Mouse (Mus musculus): ENCODE data around the gene Metrn. TPM values are rescaled to one million over a fixed set of nuclear protein-coding genes. Genes with fewer than 3 reads are reported as not detected.

Metrn gene
- total and polyA plus RNA-seq, 3 experiments: 16.9 to 50.1 (median 23.7) TPM

DNA sequence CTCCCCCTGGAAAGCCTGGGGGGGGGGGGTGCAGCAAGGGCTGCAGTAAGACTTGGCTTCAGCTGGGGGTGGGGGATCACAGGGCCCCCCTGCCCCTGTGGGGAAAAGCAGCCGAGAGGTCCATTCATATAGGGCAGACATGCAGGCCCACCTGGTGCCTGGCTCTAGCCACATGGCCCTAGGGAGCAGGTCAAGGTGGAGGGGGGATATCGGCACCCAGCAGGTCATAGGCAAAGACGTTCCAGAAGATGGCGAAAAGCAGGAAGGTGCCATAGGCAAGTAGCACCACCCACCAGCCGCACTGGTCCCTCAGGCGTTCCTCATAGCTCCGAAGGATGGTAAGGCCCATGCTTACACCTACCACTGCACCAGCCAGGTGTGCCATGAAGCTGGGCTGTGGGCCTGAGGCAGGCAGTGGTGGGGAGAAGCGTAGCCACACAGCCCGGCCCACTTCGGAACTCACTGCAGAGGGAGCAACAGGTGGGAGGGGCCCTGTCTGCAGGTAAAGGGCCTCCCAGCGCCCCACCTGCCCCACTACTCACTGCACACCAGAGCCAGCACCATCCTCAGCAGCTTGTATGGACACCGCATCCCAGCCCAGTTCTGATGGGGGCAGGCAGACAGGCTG lies 37.8 kb upstream of the Metrn start:
- Histone ChIP-seq H3K27ac (ENCODE audit: insufficient read depth, low read depth) (no peak overlapping the region), H3K27me3 (replicated peaks) (no peaks in the 10 kb centered on the region), H3K36me3 (replicated peaks in 1 of 2; ENCODE audit: control insufficient read depth in 1 of 2, insufficient read depth in 1 of 2, low read length in 1 of 2) (peaks cover 62 to 76% of the 10 kb centered on the region in 2 experiments), H3K9ac (ENCODE audit: insufficient read depth, low read depth) (no peak overlapping the region), H3K4me1 (ENCODE audit: control insufficient read depth in 1 of 2, insufficient read depth in 2 of 2) (peaks cover 16 to 37% of the 10 kb centered on the region in 2 experiments), H3K4me2 (ENCODE audit: insufficient read depth, low read depth, poor library complexity, severe bottlenecking) (0 out of 2 replicates have a peak overlapping the region, but pooled peaks have one; percentile 33), H3K4me3 (replicated peaks in 1 of 3; ENCODE audit: low read depth in 2 of 3, low read length in 2 of 3, poor library complexity in 1 of 3) (no peak overlapping the region), H3K9me3 (replicated peaks; ENCODE audit: low read length) (no peaks in the 10 kb centered on the region), H3K79me2 (replicated peaks; ENCODE audit: control insufficient read depth, extremely low read depth, insufficient read depth, poor library complexity, severe bottlenecking) (peaks cover 14% of the 10 kb centered on the region)
- in situ Hi-C loops (cut with MboI; ENCODE audit: low pct_ligation_motif_present, low pct_unique_long_range_greater_than_20kb, low sequenced_read_pairs): no loop called here
- dilution Hi-C loops (cut with MboI; ENCODE audit: extremely low pct_ligation_motif_present, extremely low pct_unique_long_range_greater_than_20kb, low sequenced_read_pairs): no loop called here
- DNase-seq (ENCODE audit: extremely low read depth): no peak
- TF ChIP-seq EP300 (IDR thresholded peaks at IDR 0.05; ENCODE audit: low read length): no peak

DNA sequence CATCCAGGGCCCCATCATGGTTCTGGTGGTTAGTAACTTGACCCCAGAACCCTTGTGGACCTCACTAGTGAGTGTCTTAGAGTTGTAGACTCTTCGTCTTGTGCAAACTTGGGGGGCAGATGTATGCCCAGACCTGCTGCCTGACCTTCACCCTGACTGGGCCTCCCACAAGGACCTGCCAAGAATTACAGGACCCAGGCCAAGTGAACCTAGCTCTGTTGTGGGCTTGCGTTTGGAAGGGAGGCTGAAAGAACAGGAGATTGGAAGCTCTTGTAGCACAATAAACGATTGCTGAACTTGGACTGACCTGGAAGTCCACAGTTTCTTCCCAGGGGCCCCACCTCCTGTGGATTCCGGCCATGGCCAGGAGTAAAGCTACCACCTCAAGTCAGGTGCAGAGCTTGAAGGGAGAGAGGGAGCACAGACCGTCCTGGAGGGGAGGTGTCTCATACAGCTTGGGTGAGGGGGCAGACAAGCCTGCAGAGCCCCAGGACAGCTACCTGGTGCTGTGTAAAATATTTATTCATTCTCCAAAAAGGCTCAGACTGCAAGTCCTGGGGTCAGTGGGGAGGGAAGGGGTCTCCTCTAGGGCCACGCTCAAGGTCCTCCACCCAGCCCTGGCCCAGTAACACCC lies 37.1 kb upstream of the Metrn start:
- H3K27ac ChIP-seq (ENCODE audit: insufficient read depth, low read depth): no peak overlapping the region
- H3K9ac ChIP-seq (ENCODE audit: insufficient read depth, low read depth): peak overlapping the region; percentile 84; the same call in 1 of the 2 replicates
- peak overlapping the region; percentile 69 to 81 (median 71) for H3K4me3 ChIP-seq (replicated peaks in 1 of 3; ENCODE audit: low read depth in 2 of 3, low read length in 2 of 3, poor library complexity in 1 of 3)
- H3K4me1 ChIP-seq (ENCODE audit: control insufficient read depth in 1 of 2, insufficient read depth in 2 of 2): peaks cover 16 to 40% of the 10 kb centered on the region in 2 experiments
- H3K9me3 ChIP-seq (replicated peaks; ENCODE audit: low read length): no peaks in the 10 kb centered on the region
- in situ Hi-C loops (cut with MboI; ENCODE audit: low pct_ligation_motif_present, low pct_unique_long_range_greater_than_20kb, low sequenced_read_pairs) (no loop called here), dilution Hi-C loops (cut with MboI; ENCODE audit: extremely low pct_ligation_motif_present, extremely low pct_unique_long_range_greater_than_20kb, low sequenced_read_pairs) (no loop called here)
- peak overlapping the region; percentile 33 for H3K4me2 ChIP-seq (ENCODE audit: insufficient read depth, low read depth, poor library complexity, severe bottlenecking)
- no peaks in the 10 kb centered on the region for H3K27me3 ChIP-seq (replicated peaks)
- H3K79me2 ChIP-seq (replicated peaks; ENCODE audit: control insufficient read depth, extremely low read depth, insufficient read depth, poor library complexity, severe bottlenecking): peaks cover 14% of the 10 kb centered on the region
- H3K36me3 ChIP-seq (replicated peaks in 1 of 2; ENCODE audit: control insufficient read depth in 1 of 2, insufficient read depth in 1 of 2, low read length in 1 of 2): peaks cover 56 to 76% of the 10 kb centered on the region in 2 experiments
- TF ChIP-seq JUN (IDR thresholded peaks at IDR 0.05; ENCODE audit: insufficient read depth, low read depth, low read length) (no peak), NRF1 (IDR thresholded peaks at IDR 0.05; ENCODE audit: low read depth, low read length) (no peak), JUND (conservative IDR thresholded peaks at IDR 0.05; ENCODE audit: low read depth, low read length) (no peak), BHLHE40 (IDR thresholded peaks at IDR 0.05; ENCODE audit: low read depth, low read length) (no peak), TCF12 (IDR thresholded peaks at IDR 0.05; ENCODE audit: low read depth, low read length) (no peak), MEF2A (IDR thresholded peaks at IDR 0.05; ENCODE audit: borderline replicate concordance, low read depth, low read length) (no peak)
- DNase-seq (ENCODE audit: extremely low read depth): no peak

DNA sequence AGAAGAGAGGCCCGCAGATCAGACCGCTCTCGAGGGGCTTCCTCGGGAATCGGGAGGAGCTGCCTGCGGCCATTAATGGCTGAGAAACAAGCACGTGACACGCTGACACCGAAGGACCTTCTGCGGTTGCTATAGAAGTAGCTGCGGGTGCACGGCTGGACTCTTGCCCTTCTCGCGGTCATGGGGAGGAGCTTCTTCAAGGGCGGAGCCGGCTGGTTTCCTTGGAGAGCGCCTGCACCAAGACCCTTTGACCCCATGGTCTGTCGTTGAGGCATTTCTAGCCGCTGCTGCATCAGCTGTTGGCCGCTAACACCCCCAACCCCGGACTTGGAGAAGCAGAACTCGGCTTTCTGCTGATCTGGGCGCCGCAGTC lies 36.3 kb upstream of the Metrn start, which contains the start of gene Stub1:
Gene Stub1, minus strand, starts transcription at position 114 of the 373 bp plus-strand sequence.
- no peak; the same call in 1 of the 2 replicates for TF ChIP-seq TCF12 (IDR thresholded peaks at IDR 0.05; ENCODE audit: low read depth, low read length)
- 0 out of 2 replicates have a peak, but pooled peaks have one; percentile 5 for TF ChIP-seq POLR2AphosphoS2 (IDR thresholded peaks at IDR 0.05; ENCODE audit: low read depth, low read length)
- 0 out of 2 replicates have a peak, but pooled peaks have one; percentile 5 for TF ChIP-seq CHD2 (IDR thresholded peaks at IDR 0.05; ENCODE audit: low read length)
- peak within 1 kb of the TSS; percentile 47 for H3K27ac ChIP-seq (ENCODE audit: insufficient read depth, low read depth)
- H3K4me3 ChIP-seq (replicated peaks in 1 of 3; ENCODE audit: low read depth in 2 of 3, low read length in 2 of 3, poor library complexity in 1 of 3): peak within 1 kb of the TSS; percentile 71 to 81 (median 81)
- dilution Hi-C loops (cut with MboI; ENCODE audit: extremely low pct_ligation_motif_present, extremely low pct_unique_long_range_greater_than_20kb, low sequenced_read_pairs): no loop called here
- DNase-seq (ENCODE audit: extremely low read depth): peak; percentile 58
- peaks cover 18 to 42% of the 10 kb centered on the region in 2 experiments for H3K4me1 ChIP-seq (ENCODE audit: control insufficient read depth in 1 of 2, insufficient read depth in 2 of 2)
- H3K27me3 ChIP-seq (replicated peaks): no peaks in the 10 kb centered on the region
- in situ Hi-C loops (cut with MboI; ENCODE audit: low pct_ligation_motif_present, low pct_unique_long_range_greater_than_20kb, low sequenced_read_pairs): no loop called here
- H3K9me3 ChIP-seq (replicated peaks; ENCODE audit: low read length): no peaks in the 10 kb centered on the region
- H3K79me2 ChIP-seq (replicated peaks; ENCODE audit: control insufficient read depth, extremely low read depth, insufficient read depth, poor library complexity, severe bottlenecking): peaks cover 14% of the 10 kb centered on the region
- H3K4me2 ChIP-seq (ENCODE audit: insufficient read depth, low read depth, poor library complexity, severe bottlenecking): peak within 1 kb of the TSS; percentile 85
- peaks cover 53 to 77% of the 10 kb centered on the region in 2 experiments for H3K36me3 ChIP-seq (replicated peaks in 1 of 2; ENCODE audit: control insufficient read depth in 1 of 2, insufficient read depth in 1 of 2, low read length in 1 of 2)
- H3K9ac ChIP-seq (ENCODE audit: insufficient read depth, low read depth): peak within 1 kb of the TSS; percentile 90
